Mouse (Mus musculus) embryonic fibroblast, embryonic 13.5 days (primary cell): Measurements from ENCODE around the gene Ppargc1a.

ENCODE experiments used
- CTCF ChIP-seq: IDR thresholded peaks from 2 replicates; pipeline ENCODE4 v1.5.1; 2011; ENCODE audit warnings: mild to moderate bottlenecking, control low read depth, low read length, moderate library complexity, borderline replicate concordance; ENCODE audit not compliant: insufficient read depth
- POLR2A ChIP-seq: IDR thresholded peaks from 2 replicates; pipeline ENCODE4 v1.6.1; 2011; ENCODE audit warnings: low read depth, mild to moderate bottlenecking, control low read depth, low read length, moderate library complexity

DNA sequence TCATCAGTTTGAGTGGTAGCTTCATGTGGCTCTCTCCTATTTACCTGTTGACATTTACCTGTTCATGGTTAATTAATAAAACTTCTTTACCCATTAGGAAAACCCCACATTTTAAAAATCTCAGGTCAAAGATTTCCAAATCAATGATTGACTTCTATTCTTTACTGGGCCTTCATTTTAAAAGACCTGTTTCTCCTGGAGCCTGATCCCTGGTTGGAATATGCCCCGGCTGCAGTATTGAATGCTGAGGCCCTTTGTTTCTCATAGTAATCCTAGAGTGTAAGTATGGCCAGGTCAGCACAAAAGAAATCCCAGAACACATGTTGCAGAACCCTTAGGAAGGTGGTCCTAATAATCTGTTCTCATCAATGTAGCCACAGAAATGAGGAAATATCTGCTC, 119.9 kb downstream of the Ppargc1a start:
- TF ChIP-seq CTCF (no peak), POLR2A (no peak)
